Mouse (Mus musculus): ENCODE data around the gene Nck1. TPM values are rescaled to one million over a fixed set of nuclear protein-coding genes. Genes with fewer than 3 reads are reported as not detected.

Gene Nck1
- 75.2 and 79.6 TPM in 2 replicates for polyA plus RNA-seq (2016; fragmentation: Nextera tagmentation; extraction: Ambion mirVana)

- ATAC-seq (ENCODE audit: insufficient number of reproducible peaks, insufficient read depth, low FRiP score, low TSS enrichment): peak; percentile 100
- no peaks in the 10 kb centered on the region for H3K27me3 ChIP-seq
- peaks cover 10% of the 10 kb centered on the region for H3K4me1 ChIP-seq
- H3K4me2 ChIP-seq (replicated peaks): peak within 1 kb of the TSS; percentile 60
- H3K27ac ChIP-seq: peak within 1 kb of the TSS; percentile 87
- peak within 1 kb of the TSS; percentile 85 for H3K4me3 ChIP-seq
- 0 out of 2 replicates have a peak, but pooled peaks cover 3% of the 10 kb centered on the region for H3K36me3 ChIP-seq
- WGBS: under 1% methylated on average over 79 of the region's 93 CpGs
- H3K9me3 ChIP-seq: no peaks in the 10 kb centered on the region
- peak within 1 kb of the TSS; percentile 92 for H3K9ac ChIP-seq
Observed at GRCm38 (mm10) chr9:100545715-100546593, at the start of gene Nck1. Nck1 (minus strand) TSS chr9:100546134.

GRCm38 (mm10) chr9:100590462-100590861 is 44.5 kb upstream of the Nck1 start:
- WGBS: 41% methylated on average over 4 of the region's 4 CpGs
- Histone ChIP-seq H3K27me3 (no peaks in the 10 kb centered on the region), H3K27ac (no peak overlapping the region), H3K4me2 (replicated peaks) (no peak overlapping the region), H3K9me3 (no peaks in the 10 kb centered on the region), H3K36me3 (no peaks in the 10 kb centered on the region), H3K9ac (no peak overlapping the region), H3K4me1 (no peaks in the 10 kb centered on the region), H3K4me3 (no peak overlapping the region)
- ATAC-seq (ENCODE audit: insufficient number of reproducible peaks, insufficient read depth, low FRiP score, low TSS enrichment): no peak

- 71% methylated on average over 4 of the region's 4 CpGs for WGBS
- Histone ChIP-seq H3K4me2 (replicated peaks) (no peak overlapping the region), H3K36me3 (no peaks in the 10 kb centered on the region), H3K4me3 (no peak overlapping the region), H3K27ac (no peak overlapping the region), H3K27me3 (no peaks in the 10 kb centered on the region), H3K9ac (no peak overlapping the region), H3K9me3 (no peaks in the 10 kb centered on the region), H3K4me1 (peaks cover 13% of the 10 kb centered on the region)
- ATAC-seq (ENCODE audit: insufficient number of reproducible peaks, insufficient read depth, low FRiP score, low TSS enrichment): no peak
Observed at GRCm38 (mm10) chr9:100584031-100584430, 38.1 kb upstream of the Nck1 start.

- Histone ChIP-seq H3K4me1 (peaks cover 13% of the 10 kb centered on the region), H3K27me3 (no peaks in the 10 kb centered on the region), H3K36me3 (no peaks in the 10 kb centered on the region), H3K9ac (no peak overlapping the region), H3K4me2 (replicated peaks) (no peak overlapping the region), H3K27ac (no peak overlapping the region), H3K4me3 (no peak overlapping the region), H3K9me3 (no peaks in the 10 kb centered on the region)
- no peak for ATAC-seq (ENCODE audit: insufficient number of reproducible peaks, insufficient read depth, low FRiP score, low TSS enrichment)
- WGBS: 66% methylated on average over 13 of the region's 13 CpGs
Observed at GRCm38 (mm10) chr9:100582883-100583575, 37.1 kb upstream of the Nck1 start.

- no peak overlapping the region for H3K9ac ChIP-seq
- H3K4me2 ChIP-seq (replicated peaks): no peak overlapping the region
- peaks cover 13% of the 10 kb centered on the region for H3K4me1 ChIP-seq
- no peaks in the 10 kb centered on the region for H3K9me3 ChIP-seq
- ATAC-seq (ENCODE audit: insufficient number of reproducible peaks, insufficient read depth, low FRiP score, low TSS enrichment): peak; percentile 82
- H3K36me3 ChIP-seq: no peaks in the 10 kb centered on the region
- H3K27me3 ChIP-seq: no peaks in the 10 kb centered on the region
- 0 out of 2 replicates have a peak overlapping the region, but pooled peaks have one; percentile 23 for H3K27ac ChIP-seq
- 37% methylated on average over 13 of the region's 13 CpGs for WGBS
- H3K4me3 ChIP-seq: no peak overlapping the region
Observed at GRCm38 (mm10) chr9:100581543-100582492, 35.9 kb upstream of the Nck1 start.

- no peak for ATAC-seq (ENCODE audit: insufficient number of reproducible peaks, insufficient read depth, low FRiP score, low TSS enrichment)
- Histone ChIP-seq H3K9me3 (no peaks in the 10 kb centered on the region), H3K36me3 (no peaks in the 10 kb centered on the region), H3K27ac (no peak overlapping the region), H3K9ac (no peak overlapping the region), H3K4me1 (peaks cover 13% of the 10 kb centered on the region), H3K27me3 (no peaks in the 10 kb centered on the region), H3K4me3 (no peak overlapping the region), H3K4me2 (replicated peaks) (no peak overlapping the region)
- 62% methylated on average over 20 of the region's 20 CpGs for WGBS
Observed at GRCm38 (mm10) chr9:100580196-100580740, 34.3 kb upstream of the Nck1 start.

GRCm38 (mm10) chr9:100573942-100574341 is 28.0 kb upstream of the Nck1 start:
- no peak overlapping the region for H3K27ac ChIP-seq
- no peak overlapping the region for H3K4me2 ChIP-seq (replicated peaks)
- H3K36me3 ChIP-seq: no peaks in the 10 kb centered on the region
- peaks cover 6% of the 10 kb centered on the region; the same call in 1 of the 2 replicates for H3K4me1 ChIP-seq
- H3K27me3 ChIP-seq: peaks cover 4% of the 10 kb centered on the region; the same call in 1 of the 2 replicates
- no peak for ATAC-seq (ENCODE audit: insufficient number of reproducible peaks, insufficient read depth, low FRiP score, low TSS enrichment)
- H3K9me3 ChIP-seq: no peaks in the 10 kb centered on the region
- WGBS: 58% methylated on average over 5 of the region's 5 CpGs
- no peak overlapping the region for H3K4me3 ChIP-seq
- H3K9ac ChIP-seq: no peak overlapping the region

- WGBS: 60% methylated on average over 2 of the region's 2 CpGs
- no peak overlapping the region for H3K27ac ChIP-seq
- H3K9me3 ChIP-seq: no peaks in the 10 kb centered on the region
- peaks cover 6% of the 10 kb centered on the region; the same call in 1 of the 2 replicates for H3K4me1 ChIP-seq
- no peaks in the 10 kb centered on the region for H3K36me3 ChIP-seq
- no peak overlapping the region for H3K9ac ChIP-seq
- peaks cover 4% of the 10 kb centered on the region; the same call in 1 of the 2 replicates for H3K27me3 ChIP-seq
- H3K4me3 ChIP-seq: no peak overlapping the region
- ATAC-seq (ENCODE audit: insufficient number of reproducible peaks, insufficient read depth, low FRiP score, low TSS enrichment): no peak
- no peak overlapping the region for H3K4me2 ChIP-seq (replicated peaks)
Observed at GRCm38 (mm10) chr9:100573300-100573699, 27.4 kb upstream of the Nck1 start.

GRCm38 (mm10) chr9:100571511-100571910 is 25.6 kb upstream of the Nck1 start:
- Histone ChIP-seq H3K4me2 (replicated peaks) (peak overlapping the region; percentile 73), H3K9me3 (no peaks in the 10 kb centered on the region), H3K27me3 (peaks cover 4% of the 10 kb centered on the region; the same call in 1 of the 2 replicates), H3K27ac (no peak overlapping the region), H3K4me1 (peaks cover 6% of the 10 kb centered on the region; the same call in 1 of the 2 replicates), H3K4me3 (peak overlapping the region; percentile 68; the same call in 1 of the 2 replicates), H3K9ac (no peak overlapping the region), H3K36me3 (no peaks in the 10 kb centered on the region)
- 82% methylated on average over 1 of the region's 1 CpGs for WGBS
- no peak for ATAC-seq (ENCODE audit: insufficient number of reproducible peaks, insufficient read depth, low FRiP score, low TSS enrichment)

- Histone ChIP-seq H3K4me2 (replicated peaks) (peak within 1 kb of the TSS; percentile 73), H3K36me3 (no peaks in the 10 kb centered on the region), H3K9ac (peak within 1 kb of the TSS; percentile 69), H3K4me1 (peaks cover 6% of the 10 kb centered on the region; the same call in 1 of the 2 replicates), H3K27ac (no peak within 1 kb of the TSS), H3K4me3 (peak within 1 kb of the TSS; percentile 68), H3K9me3 (no peaks in the 10 kb centered on the region), H3K27me3 (peaks cover 4% of the 10 kb centered on the region; the same call in 1 of the 2 replicates)
- ATAC-seq (ENCODE audit: insufficient number of reproducible peaks, insufficient read depth, low FRiP score, low TSS enrichment): peak; percentile 83
- under 1% methylated on average over 55 of the region's 55 CpGs for WGBS
Observed at GRCm38 (mm10) chr9:100570626-100571233, 24.8 kb upstream of the Nck1 start, which contains the start of gene Slc35g2. Slc35g2 (minus strand) TSS chr9:100571090.

All from embryonic facial prominence, embryonic 12.5 days (tissue).